Mouse (Mus musculus): ENCODE results near the gene Sptbn1.

DNA sequence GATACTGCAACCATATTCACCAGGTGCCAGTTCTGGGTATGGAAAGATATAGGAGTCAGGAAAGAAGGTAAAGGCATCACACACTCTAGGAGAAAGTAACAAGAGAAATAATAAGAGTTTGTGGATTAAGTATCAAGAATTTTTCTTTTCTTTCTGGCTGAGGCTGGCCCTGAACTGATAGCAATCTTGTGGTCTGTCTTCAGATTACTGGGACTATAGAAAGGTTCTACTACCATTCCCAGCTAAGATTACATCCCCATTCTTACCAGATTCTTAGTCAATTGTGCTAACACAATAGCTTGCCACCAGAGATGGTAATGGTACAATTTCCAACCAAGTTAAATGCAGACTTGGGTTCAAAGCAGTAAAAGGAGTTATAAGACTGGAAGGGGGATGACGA lies 104.1 kb downstream of the Sptbn1 start:
- TF ChIP-seq CTCF (IDR thresholded peaks at IDR 0.05; ENCODE audit: low read depth): no peak
- no peak for TF ChIP-seq EP300 (IDR thresholded peaks at IDR 0.05; ENCODE audit: low read depth)

Measured in heart, postnatal 0 days (tissue).